Mouse (Mus musculus) left cerebral cortex, postnatal 25 days (tissue): ENCODE measurements around the gene Aplp2. TPM values are rescaled to one million over a fixed set of nuclear protein-coding genes. Genes with fewer than 3 reads are reported as not detected.
"Not testable (repeated sequence)": the region's sequence is repeated elsewhere in the genome, so short reads cannot be mapped to it uniquely, and the experiment has no call there.

Experiments used
- DNase-seq, 2 experiments: peaks; one replicate each; pipeline ENCODE4 v3.0.0; 2022; ENCODE audit warnings: low spot score in 2 of 2, mixed read lengths in 1 of 2
- intact Hi-C: fragments of 180-260 bp; cut with DNase I; formaldehyde crosslinking; loops from one replicate; pipeline ENCODE4 v1.15.1; 2025
- total RNA-seq, 2 experiments: library from RNA; stranded (reverse); gene quantifications; 2 replicates each; pipeline ENCODE4 v1.2.3; 2021

Aplp2 gene
- total RNA-seq, 2 experiments from 2014 or later = 542 to 572 TPM

DNA sequence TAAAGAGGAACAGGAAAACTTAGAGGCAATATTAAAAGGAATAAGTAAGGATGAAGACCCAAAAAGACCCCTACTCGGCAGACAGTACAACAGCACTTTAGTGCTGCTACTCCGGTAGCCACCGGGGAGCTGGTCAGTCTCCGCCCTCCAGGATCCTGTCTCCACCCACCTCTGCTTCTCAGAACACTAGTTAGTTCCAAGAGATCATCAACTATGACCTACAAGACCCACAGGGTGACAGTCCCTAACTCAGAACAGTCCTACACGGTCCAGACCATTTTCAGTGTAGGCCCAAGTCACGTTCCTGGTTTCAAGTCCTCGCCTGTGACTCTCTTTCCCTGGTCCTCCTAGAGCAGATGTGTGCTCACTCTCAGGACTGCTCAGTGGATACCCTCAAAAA is 20.1 kb downstream of the Aplp2 start:
- no peak for DNase-seq
- intact Hi-C loops = no loop called here

DNA sequence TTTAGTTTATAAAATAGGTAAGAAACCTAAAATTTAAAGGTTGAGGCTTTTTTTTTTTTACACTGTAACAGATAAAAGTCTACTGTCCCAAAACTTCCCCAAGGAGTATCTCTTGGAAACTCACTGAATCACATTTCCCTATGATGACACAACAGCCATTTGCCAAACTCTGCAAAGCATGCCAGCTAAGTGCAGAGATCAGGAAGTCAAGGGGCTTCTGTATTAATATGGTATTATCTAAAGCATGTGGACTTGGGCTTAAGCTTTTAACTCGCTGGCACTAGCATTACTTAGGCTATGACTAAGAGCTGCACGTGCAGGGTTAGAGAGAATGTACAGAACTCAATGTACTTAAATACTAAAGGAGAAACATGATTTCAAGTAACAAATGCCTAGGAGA is 22.4 kb downstream of the Aplp2 start:
- intact Hi-C loops = no loop called here

GRCm38 (mm10) chr9:31184439-31184838 is 27.2 kb downstream of the Aplp2 start:
- intact Hi-C loops = no loop called here
- no peak for DNase-seq

More for the DNA sequence above, 22.4 kb downstream of the Aplp2 start:
- DNase-seq = no peak

GRCm38 (mm10) chr9:31183061-31183460 is 28.6 kb downstream of the Aplp2 start:
- intact Hi-C loops = no loop called here
- DNase-seq = no peak

GRCm38 (mm10) chr9:31181291-31182085 is 30.1 kb downstream of the Aplp2 start:
- DNase-seq = no peak
- intact Hi-C loops = no loop called here

DNA sequence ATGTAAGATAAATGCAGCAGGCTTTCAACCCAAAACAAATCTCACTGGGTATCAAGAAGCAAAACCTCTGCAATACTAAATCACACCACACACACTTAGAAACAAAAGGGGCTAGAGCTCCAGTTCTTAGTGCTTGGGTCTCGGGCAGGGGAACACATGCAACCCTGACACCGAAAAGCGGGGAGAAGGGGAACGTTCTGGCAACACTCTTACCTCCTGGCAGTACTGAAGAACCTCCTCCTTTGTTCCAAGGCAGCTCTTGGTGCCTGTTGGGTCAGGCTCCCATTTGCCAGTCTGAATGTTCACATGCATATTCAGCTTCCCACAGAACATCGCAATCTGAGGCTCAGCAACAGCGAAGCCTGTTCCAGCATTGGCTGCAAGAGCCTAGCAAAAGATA is 33.9 kb downstream of the Aplp2 start:
- DNase-seq = no peak
- intact Hi-C loops = loop anchor here (2.0 to 5.0 kb wide), 2 partner anchors 67 to 105 kb away; partner anchors contain the start of gene Prdm10

DNA sequence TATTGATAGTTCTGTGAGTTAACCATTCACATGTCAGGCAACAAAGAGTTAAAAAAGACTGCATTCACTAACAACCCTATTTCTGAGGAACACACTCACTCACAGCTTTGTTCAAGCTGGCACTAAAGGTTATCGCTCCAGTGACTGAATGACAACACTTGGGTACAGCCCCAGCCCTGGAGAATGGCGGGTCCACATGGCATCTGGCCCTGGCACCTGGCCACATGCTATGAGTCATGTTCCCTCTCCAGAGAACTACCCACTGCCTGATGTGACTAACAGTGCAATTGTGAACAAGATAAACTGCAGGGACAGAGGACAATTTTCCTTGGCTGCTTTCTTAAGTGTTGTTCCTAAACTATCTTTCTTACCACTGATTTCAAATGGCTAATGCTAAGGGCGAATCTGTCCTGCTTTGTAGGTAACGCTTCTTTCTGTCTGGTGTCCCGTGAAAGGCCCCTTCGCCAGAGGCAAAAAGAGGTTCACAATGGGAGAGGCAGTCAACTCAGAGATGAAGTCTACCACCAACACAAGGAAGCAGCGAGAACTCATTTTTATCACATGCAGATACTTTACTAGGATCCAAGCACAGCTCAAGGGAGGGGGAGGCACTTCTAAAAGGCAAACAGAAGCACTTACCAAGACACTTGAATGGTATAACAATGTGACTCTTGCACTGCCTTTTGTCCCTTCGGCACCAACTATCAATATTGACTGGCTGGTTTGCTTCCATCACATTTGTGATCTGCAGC is 35.1 kb downstream of the Aplp2 start:
- DNase-seq = peak; percentile 77 to 89
- intact Hi-C loops = loop anchor here (1.0 to 5.0 kb wide), 3 partner anchors 68 to 155 kb away; partner anchors contain the start of gene Prdm10

- intact Hi-C loops = loop anchor here (1.0 to 5.0 kb wide), 3 partner anchors 69 to 155 kb away; partner anchors contain the start of gene Prdm10
- DNase-seq = peak; percentile 22 to 77
These were observed 35.6 kb downstream of the Aplp2 start for GRCm38 (mm10) chr9:31175978-31176377.

- intact Hi-C loops = loop anchor here (5.0 kb wide), 1 partner anchor 107 kb away; the partner anchor contains the start of gene Prdm10
- no peak for DNase-seq
These were observed 36.3 kb downstream of the Aplp2 start for GRCm38 (mm10) chr9:31175346-31175745.

DNA sequence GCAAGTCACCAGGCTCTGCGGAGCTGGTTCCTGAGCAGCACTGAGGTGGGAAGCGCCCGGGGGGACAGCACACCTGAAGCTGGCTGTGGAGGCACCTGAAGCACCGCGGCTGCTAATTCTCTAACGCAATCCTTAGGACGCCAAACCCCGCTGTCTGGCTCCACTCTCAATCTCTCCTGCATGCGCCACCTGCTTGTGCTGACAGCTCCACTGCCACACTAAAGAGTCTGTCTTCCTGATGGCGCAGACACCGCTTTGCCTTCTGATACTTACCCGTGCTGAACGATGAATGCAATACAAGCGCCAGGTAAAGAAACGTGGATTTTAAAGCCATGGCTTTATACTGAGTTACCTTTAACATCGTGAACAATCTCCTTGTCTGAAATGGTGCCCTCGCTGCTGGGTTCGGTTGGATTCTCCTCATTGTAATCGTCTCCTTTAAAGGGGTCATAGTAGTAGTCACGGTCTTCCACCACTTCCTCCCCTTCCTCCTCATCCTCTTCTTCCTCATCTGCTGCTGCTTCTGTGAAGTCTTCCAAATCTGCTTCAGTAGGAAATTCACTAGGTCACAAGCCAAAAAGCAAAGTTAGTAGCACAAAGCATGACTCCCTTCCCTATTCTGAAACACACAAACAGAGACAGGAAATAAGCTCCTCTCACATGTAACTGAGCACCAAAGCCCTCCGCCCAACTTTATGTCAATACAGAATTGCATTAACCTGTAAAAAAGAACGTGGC is 43.1 kb downstream of the Aplp2 start:
- intact Hi-C loops = no loop called here
- no peak for DNase-seq

- DNase-seq = no peak
- intact Hi-C loops = no loop called here
These were observed 44.3 kb downstream of the Aplp2 start for GRCm38 (mm10) chr9:31167305-31167704.

- intact Hi-C loops, DNase-seq: not testable (repeated sequence)
These were observed 46.1 kb downstream of the Aplp2 start for GRCm38 (mm10) chr9:31165505-31165904.

- DNase-seq = no peak
- intact Hi-C loops = loop anchor here (5.0 kb wide), 1 partner anchor 119 kb away; the partner anchor contains the start of gene Prdm10
These were observed 48.3 kb downstream of the Aplp2 start for GRCm38 (mm10) chr9:31163327-31163726.

- no peak for DNase-seq
These were observed 48.7 kb downstream of the Aplp2 start for GRCm38 (mm10) chr9:31162911-31163310.

DNA sequence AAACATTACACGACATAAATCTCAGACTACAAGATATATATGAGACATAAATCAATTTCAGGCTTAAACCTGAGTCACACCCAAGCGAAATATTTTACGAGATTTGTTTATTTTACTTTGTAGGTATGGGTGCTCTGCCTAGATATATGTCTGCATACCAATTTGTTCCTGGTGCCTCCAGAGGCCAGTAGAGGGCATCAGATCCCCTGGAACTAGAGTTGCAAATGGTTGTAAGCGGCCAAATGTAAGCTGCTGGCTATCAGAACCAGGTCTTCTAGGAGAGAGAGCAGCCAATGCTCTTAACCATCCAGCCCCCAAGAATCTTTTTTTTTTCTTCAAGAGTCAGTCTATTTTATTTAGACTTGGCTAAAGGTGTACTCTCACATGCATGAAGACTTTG is 51.7 kb downstream of the Aplp2 start:
- intact Hi-C loops = loop anchor here (5.0 kb wide), 1 partner anchor 122 kb away; the partner anchor contains the start of gene Prdm10
- DNase-seq = no peak

More at GRCm38 (mm10) chr9:31162911-31163310, 48.7 kb downstream of the Aplp2 start:
- intact Hi-C loops = loop anchor here (5.0 kb wide), 1 partner anchor 119 kb away; the partner anchor contains the start of gene Prdm10

DNA sequence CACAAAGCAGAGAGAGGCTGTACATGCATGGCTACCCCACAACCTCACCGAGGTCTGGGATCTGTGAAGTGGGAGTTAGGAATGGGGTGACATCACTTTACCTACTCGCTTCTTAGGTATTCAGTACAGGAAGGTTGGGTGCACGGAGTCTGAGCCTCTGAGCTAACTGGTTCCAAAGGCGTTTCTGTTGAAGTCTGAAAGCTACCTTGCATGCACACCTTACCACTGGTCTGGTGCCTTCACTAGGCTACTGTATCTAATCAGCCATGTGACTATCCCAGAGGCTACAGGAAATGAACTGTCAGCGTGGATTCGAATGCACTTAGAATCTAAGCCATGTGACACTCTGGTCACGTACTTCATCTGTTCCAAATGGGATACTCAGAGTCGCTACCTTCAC is 55.0 kb downstream of the Aplp2 start:
- intact Hi-C loops = no loop called here
- DNase-seq = no peak

GRCm38 (mm10) chr9:31151050-31151449 is 60.6 kb downstream of the Aplp2 start:
- intact Hi-C loops = loop anchor here (2.0 kb wide), 1 partner anchor 198 kb away; no protein-coding TSS in a partner anchor
- DNase-seq = peak in 1 of 2 experiments; percentile 27

GRCm38 (mm10) chr9:31148135-31148534 is 63.5 kb downstream of the Aplp2 start:
- intact Hi-C loops = no loop called here
- no peak for DNase-seq

- intact Hi-C loops = no loop called here
- no peak for DNase-seq
These were observed 66.2 kb downstream of the Aplp2 start for GRCm38 (mm10) chr9:31145272-31145925.
